Mouse (Mus musculus) brain, embryonic 14.5 days (tissue): ENCODE data around the gene Elmod2.

ENCODE experiments used
- CTCF ChIP-seq: fragments of 200-500 bp; IDR thresholded peaks from 2 replicates; pipeline ENCODE4 v1.5.1; 2012; ENCODE audit warnings: inconsistent platforms, mild to moderate bottlenecking, moderate library complexity, borderline replicate concordance; ENCODE audit not compliant: insufficient read depth, insufficient read length; ENCODE audit errors: extremely low read depth
- POLR2A ChIP-seq: fragments of 200-500 bp; IDR thresholded peaks from 2 replicates; pipeline ENCODE4 v1.6.1; 2012; ENCODE audit warnings: mild to moderate bottlenecking, inconsistent platforms, borderline replicate concordance; ENCODE audit not compliant: poor library complexity, insufficient read depth, insufficient read length, severe bottlenecking; ENCODE audit errors: extremely low read depth

GRCm38 (mm10) chr8:83290176-83290575 lies 42.1 kb downstream of the Elmod2 start, which contains the start of gene Ucp1:
- no peak for TF ChIP-seq POLR2A
- TF ChIP-seq CTCF, result no peak
